Mouse (Mus musculus) heart, embryonic 16.5 days (tissue): ENCODE results near the gene Cldn1. TPM values are rescaled to one million over a fixed set of nuclear protein-coding genes. Genes with fewer than 3 reads are reported as not detected.

Experiments used
- ATAC-seq: fragments of 200-750 bp; cut with Nextera tagmentation; replicated peaks from 2 replicates; pipeline ENCODE4 v1.8.0; 2017; ENCODE audit warnings: moderate number of reproducible peaks; ENCODE audit not compliant: insufficient read depth, low FRiP score; ENCODE audit errors: extremely low read depth
- H3K27ac ChIP-seq: fragments of 300-500 bp; sonication (generic); 2 replicates; pipeline ENCODE4 v1.5.1; 2014; ENCODE audit warnings: mild to moderate bottlenecking, low read length, control low read depth, moderate library complexity
- H3K27me3 ChIP-seq: fragments of 300-500 bp; sonication (generic); 2 replicates; pipeline ENCODE4 v1.6.1; 2014; ENCODE audit warnings: low read length, mixed read lengths; ENCODE audit not compliant: control insufficient read depth, insufficient read depth
- H3K36me3 ChIP-seq: fragments of 300-500 bp; sonication (generic); 2 replicates; pipeline ENCODE4 v1.6.1; 2014; ENCODE audit not compliant: control insufficient read depth, insufficient read depth
- H3K4me1 ChIP-seq: fragments of 300-500 bp; sonication (generic); 2 replicates; pipeline ENCODE4 v1.6.1; 2014; ENCODE audit warnings: low read length, mixed read lengths; ENCODE audit not compliant: control insufficient read depth, insufficient read depth
- H3K4me2 ChIP-seq: fragments of 300-500 bp; sonication (generic); 2 replicates; pipeline ENCODE4 v1.6.1; 2014; ENCODE audit warnings: low read depth, mild to moderate bottlenecking, control low read depth, low read length
- H3K4me3 ChIP-seq: fragments of 300-500 bp; sonication (generic); 2 replicates; pipeline ENCODE4 v1.5.1; 2014; ENCODE audit warnings: mild to moderate bottlenecking, control low read depth, low read length
- H3K9ac ChIP-seq: fragments of 300-500 bp; sonication (generic); 2 replicates; pipeline ENCODE4 v1.6.1; 2014; ENCODE audit warnings: low read length, control low read depth
- H3K9me3 ChIP-seq: fragments of 300-500 bp; sonication (generic); replicated peaks from 2 replicates; pipeline ENCODE4 v1.6.1; 2016; ENCODE audit warnings: low read length; ENCODE audit not compliant: control insufficient read depth
- WGBS: fragments of 180-500 bp; shearing (Covaris S2); extraction: QIAGEN DNeasy Blood & Tissue Kit; methylation state at CpG from one replicate; pipeline ENCODE4 v1.1.7; 2014; 5-methylcytosine and 5-hydroxymethylcytosine counted together
- polyA plus RNA-seq: library from polyadenylated mRNA; unstranded; fragments of >200 nt; fragmentation: Nextera tagmentation; extraction: Ambion mirVana; gene quantifications from 2 replicates; pipeline ENCODE4 v1.2.1, GENCODE M21; 2015

Gene Cldn1
- polyA plus RNA-seq, 1 experiment from 2014 or later = 3.1 TPM

- peaks cover 4% of the 10 kb centered on the region; the same call in 1 of the 2 replicates for H3K4me1 ChIP-seq
- 89% methylated on average over 1 of the region's 1 CpGs for WGBS
- H3K9ac ChIP-seq = no peak overlapping the region
- H3K9me3 ChIP-seq = no peaks in the 10 kb centered on the region
- no peaks in the 10 kb centered on the region for H3K36me3 ChIP-seq
- no peak overlapping the region for H3K4me3 ChIP-seq
- ATAC-seq = no peak
- H3K27me3 ChIP-seq = 0 out of 2 replicates have a peak, but pooled peaks cover 2% of the 10 kb centered on the region
- H3K4me2 ChIP-seq = no peak overlapping the region
- no peak overlapping the region for H3K27ac ChIP-seq
Observed at GRCm38 (mm10) chr16:26370127-26370526, 1.5 kb downstream of the Cldn1 start.

- no peak overlapping the region for H3K4me3 ChIP-seq
- 73% methylated on average over 7 of the region's 7 CpGs for WGBS
- H3K27ac ChIP-seq = no peak overlapping the region
- H3K9me3 ChIP-seq = no peaks in the 10 kb centered on the region
- H3K36me3 ChIP-seq = no peaks in the 10 kb centered on the region
- ATAC-seq = no peak
- H3K27me3 ChIP-seq = 0 out of 2 replicates have a peak, but pooled peaks cover 2% of the 10 kb centered on the region
- H3K4me1 ChIP-seq = peaks cover 4% of the 10 kb centered on the region; the same call in 1 of the 2 replicates
- H3K4me2 ChIP-seq = no peak overlapping the region
- H3K9ac ChIP-seq = no peak overlapping the region
Observed at GRCm38 (mm10) chr16:26369044-26369730, 2.5 kb downstream of the Cldn1 start.

- Histone ChIP-seq H3K27me3 (0 out of 2 replicates have a peak, but pooled peaks cover 2% of the 10 kb centered on the region), H3K9me3 (no peaks in the 10 kb centered on the region), H3K27ac (no peak overlapping the region), H3K4me1 (peaks cover 4% of the 10 kb centered on the region; the same call in 1 of the 2 replicates), H3K4me3 (no peak overlapping the region), H3K36me3 (no peaks in the 10 kb centered on the region), H3K4me2 (no peak overlapping the region), H3K9ac (no peak overlapping the region)
- WGBS = 66% methylated on average over 5 of the region's 5 CpGs
- no peak for ATAC-seq
Observed at GRCm38 (mm10) chr16:26368121-26368520, 3.5 kb downstream of the Cldn1 start.

- H3K9me3 ChIP-seq = no peaks in the 10 kb centered on the region
- WGBS = 79% methylated on average over 3 of the region's 3 CpGs
- no peaks in the 10 kb centered on the region for H3K36me3 ChIP-seq
- no peak for ATAC-seq
- H3K9ac ChIP-seq = no peak overlapping the region
- no peak overlapping the region for H3K27ac ChIP-seq
- no peaks in the 10 kb centered on the region for H3K4me1 ChIP-seq
- no peak overlapping the region for H3K4me2 ChIP-seq
- no peak overlapping the region for H3K4me3 ChIP-seq
- no peaks in the 10 kb centered on the region for H3K27me3 ChIP-seq
Observed at GRCm38 (mm10) chr16:26360694-26361093, 10.9 kb downstream of the Cldn1 start.

GRCm38 (mm10) chr16:26359619-26360018, 12.0 kb downstream of the Cldn1 start:
- Histone ChIP-seq H3K4me1 (no peaks in the 10 kb centered on the region), H3K4me2 (no peak overlapping the region), H3K27ac (no peak overlapping the region), H3K9ac (no peak overlapping the region), H3K4me3 (no peak overlapping the region), H3K9me3 (no peaks in the 10 kb centered on the region), H3K27me3 (no peaks in the 10 kb centered on the region), H3K36me3 (no peaks in the 10 kb centered on the region)
- ATAC-seq = no peak
- WGBS = 76% methylated on average over 4 of the region's 4 CpGs

GRCm38 (mm10) chr16:26358898-26359297, 12.7 kb downstream of the Cldn1 start:
- Histone ChIP-seq H3K36me3 (no peaks in the 10 kb centered on the region), H3K9ac (no peak overlapping the region), H3K4me3 (no peak overlapping the region), H3K27ac (no peak overlapping the region), H3K27me3 (no peaks in the 10 kb centered on the region), H3K4me2 (no peak overlapping the region), H3K4me1 (no peaks in the 10 kb centered on the region), H3K9me3 (no peaks in the 10 kb centered on the region)
- WGBS = 81% methylated on average over 5 of the region's 5 CpGs
- ATAC-seq = no peak

- Histone ChIP-seq H3K9ac (no peak overlapping the region), H3K27me3 (no peaks in the 10 kb centered on the region), H3K4me1 (no peaks in the 10 kb centered on the region), H3K9me3 (no peaks in the 10 kb centered on the region), H3K4me3 (no peak overlapping the region), H3K36me3 (no peaks in the 10 kb centered on the region), H3K27ac (no peak overlapping the region), H3K4me2 (no peak overlapping the region)
- ATAC-seq = no peak
- 62% methylated on average over 5 of the region's 5 CpGs for WGBS
Observed at GRCm38 (mm10) chr16:26357863-26358780, 13.5 kb downstream of the Cldn1 start.

- ATAC-seq = no peak
- Histone ChIP-seq H3K9ac (no peak overlapping the region), H3K27ac (no peak overlapping the region), H3K4me1 (no peaks in the 10 kb centered on the region), H3K4me3 (no peak overlapping the region), H3K27me3 (no peaks in the 10 kb centered on the region), H3K9me3 (no peaks in the 10 kb centered on the region), H3K4me2 (no peak overlapping the region), H3K36me3 (no peaks in the 10 kb centered on the region)
- 76% methylated on average over 1 of the region's 1 CpGs for WGBS
Observed at GRCm38 (mm10) chr16:26355513-26355912, 16.1 kb downstream of the Cldn1 start.

GRCm38 (mm10) chr16:26350786-26351185, 20.9 kb downstream of the Cldn1 start:
- H3K9me3 ChIP-seq = no peaks in the 10 kb centered on the region
- no peaks in the 10 kb centered on the region for H3K4me1 ChIP-seq
- no peak overlapping the region for H3K9ac ChIP-seq
- no peak overlapping the region for H3K4me2 ChIP-seq
- no peaks in the 10 kb centered on the region for H3K27me3 ChIP-seq
- no peaks in the 10 kb centered on the region for H3K36me3 ChIP-seq
- H3K27ac ChIP-seq = no peak overlapping the region
- 83% methylated on average over 4 of the region's 4 CpGs for WGBS
- ATAC-seq = no peak
- H3K4me3 ChIP-seq = no peak overlapping the region
